Mouse (Mus musculus): ENCODE measurements around the gene Heatr9. TPM values are rescaled to one million over a fixed set of nuclear protein-coding genes. Genes with fewer than 3 reads are reported as not detected.

Heatr9 gene
- polyA plus RNA-seq (2012; rRNA removed) = not detected in 2 replicates

DNA sequence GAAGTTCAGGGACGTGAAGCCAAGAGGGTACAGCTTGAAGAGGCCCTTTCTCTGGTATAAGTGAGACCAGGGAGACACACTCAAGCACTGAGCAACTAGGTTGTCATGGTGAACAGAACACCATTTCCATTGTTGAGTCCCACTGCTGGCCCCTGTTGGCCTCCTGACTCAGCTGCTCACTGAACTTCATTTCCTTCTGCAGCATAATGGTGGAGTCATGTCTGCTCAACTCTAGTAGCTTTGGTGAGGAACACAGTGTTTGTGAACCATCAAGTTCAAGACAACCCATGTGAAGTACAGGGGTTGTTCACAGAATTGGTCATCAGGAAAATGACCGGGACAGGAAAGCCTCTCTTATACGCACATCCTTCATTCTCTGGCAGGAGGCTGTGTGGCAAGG, at the start of gene Heatr9:
Gene Heatr9, minus strand, starts transcription at position 101 of the 400 bp plus-strand sequence.

DNA sequence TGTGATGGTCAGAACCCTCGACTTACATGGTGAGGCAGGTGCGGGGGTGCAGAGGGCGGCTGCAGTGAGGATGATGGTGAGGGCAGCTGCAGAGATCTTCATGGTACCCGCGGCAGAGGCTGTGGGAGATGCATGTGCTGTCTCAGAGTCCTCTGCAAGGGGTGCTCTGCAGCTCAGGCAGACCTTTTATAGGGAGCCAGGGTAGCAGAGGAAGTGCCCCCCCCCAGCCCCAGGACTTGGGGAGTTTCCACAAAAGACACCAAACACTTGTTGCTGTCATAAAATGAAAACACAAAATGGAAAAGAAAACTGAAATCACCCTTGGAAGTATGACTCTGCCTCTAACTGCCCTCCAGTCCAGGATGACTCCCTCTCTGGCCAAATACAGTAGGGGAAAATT, 8.4 kb upstream of the Heatr9 start, which contains the start of gene Ccl5:
Gene Ccl5, minus strand, starts transcription at position 159 of the 400 bp plus-strand sequence.

DNA sequence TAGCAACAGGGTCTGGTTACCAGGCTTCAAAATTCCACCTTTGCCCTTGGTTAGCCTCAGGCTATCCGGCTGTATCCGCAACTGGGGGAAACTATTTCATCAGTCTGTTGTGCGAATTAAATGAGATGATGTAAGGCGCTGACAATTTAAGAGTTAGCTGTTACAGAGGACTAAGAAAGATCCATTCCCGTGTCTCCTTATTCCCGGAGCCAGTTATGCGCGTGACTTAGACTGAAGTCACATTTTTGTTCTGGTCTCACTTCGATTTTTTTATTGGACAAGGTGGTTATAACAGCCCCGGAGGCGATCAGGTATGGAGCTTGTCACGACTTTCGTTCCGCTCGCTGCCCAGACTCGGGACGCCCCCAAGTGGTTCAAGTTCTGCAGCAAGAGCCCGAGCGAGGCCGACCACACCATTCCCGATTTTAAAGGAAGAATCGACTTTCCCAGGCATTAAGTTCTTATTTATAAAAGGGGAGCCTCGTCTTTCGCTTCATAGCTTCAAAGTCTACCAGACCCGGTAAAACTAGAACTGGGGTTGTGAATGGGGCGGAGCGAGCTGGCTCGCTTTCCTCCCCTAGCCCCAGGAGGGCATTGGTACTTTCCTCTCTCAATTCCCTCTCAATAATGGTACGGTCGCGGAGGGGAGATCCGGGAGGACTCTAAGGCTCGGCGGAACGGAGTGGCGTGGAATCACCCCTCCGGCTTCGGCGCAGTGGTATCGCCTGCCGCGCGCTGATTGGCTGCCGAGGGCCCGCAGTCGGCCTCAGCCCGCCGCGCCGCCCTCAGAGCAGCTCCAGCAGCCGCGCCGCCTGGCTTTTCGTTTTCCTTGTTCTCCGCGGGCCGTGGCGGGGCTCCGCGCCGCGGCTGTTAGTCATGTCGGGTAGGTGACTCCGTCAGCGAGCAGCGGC, 49.4 kb downstream of the Heatr9 start, which contains the start of gene Taf15:
Gene Taf15, plus strand, starts transcription at position 763 of the 911 bp plus-strand sequence.

DNA sequence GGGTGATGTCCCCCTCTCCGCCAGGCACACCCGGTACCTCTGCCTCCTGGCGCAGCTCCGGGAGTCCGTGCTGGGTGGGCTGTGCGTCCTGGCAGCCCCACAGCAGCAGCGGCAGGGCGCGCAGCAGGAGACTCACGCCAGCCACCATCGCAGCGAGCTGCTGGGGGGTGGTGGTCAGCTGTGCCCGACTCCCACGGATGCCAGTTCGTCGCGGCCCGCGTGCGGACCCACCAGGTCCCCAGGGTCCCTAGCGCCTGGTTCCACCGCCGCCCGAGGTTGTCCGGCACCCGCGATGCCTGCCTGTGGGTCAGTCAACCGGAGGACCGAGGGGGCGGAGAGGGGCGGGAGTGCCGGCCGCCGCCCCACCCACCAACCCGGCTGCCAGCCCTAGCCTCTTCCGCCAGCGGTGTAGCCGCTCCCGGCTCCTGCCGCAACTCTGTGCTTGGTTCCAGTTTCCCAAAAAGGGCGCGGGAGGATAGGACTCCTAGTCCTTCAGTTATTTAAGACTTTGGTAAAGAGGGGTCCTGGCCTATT, 59.2 kb downstream of the Heatr9 start, which contains the start of gene Mmp28:
Gene Mmp28, minus strand, starts transcription at position 361 of the 534 bp plus-strand sequence.

Other genes starting within 250 kb of the Heatr9 start
- gene Slfn14, start 235.4 kb downstream of the Heatr9 start, polyA plus RNA-seq (2012; rRNA removed) = not detected in 2 replicates
- 25.1 and 28.0 TPM in 2 replicates for gene Ap2b1, start 223.2 kb downstream of the Heatr9 start, polyA plus RNA-seq (2012; rRNA removed)
- gene Pex12, start 219.6 kb downstream of the Heatr9 start, polyA plus RNA-seq (2012; rRNA removed) = 7.2 and 7.7 TPM in 2 replicates
- 1.7 and 2.9 TPM in 2 replicates for gene Rasl10b, start 113.0 kb downstream of the Heatr9 start, polyA plus RNA-seq (2012; rRNA removed)
- gene Gas2l2, start 92.7 kb downstream of the Heatr9 start, polyA plus RNA-seq (2012; rRNA removed) = 0.43 and 0.51 TPM in 2 replicates
- gene 1700020L24Rik, start 84.5 kb downstream of the Heatr9 start, polyA plus RNA-seq (2012; rRNA removed) = 0.91 and 1.0 TPM in 2 replicates
- 14.5 and 17.0 TPM in 2 replicates for gene Mmp28, start 59.1 kb downstream of the Heatr9 start, polyA plus RNA-seq (2012; rRNA removed)
- 4.0 and 4.8 TPM in 2 replicates for gene Taf15, start 49.1 kb downstream of the Heatr9 start, polyA plus RNA-seq (2012; rRNA removed)
- 24.9 and 44.7 TPM in 2 replicates for gene Ccl5, start 8.3 kb upstream of the Heatr9 start, polyA plus RNA-seq (2012; rRNA removed)
- 1.7 and 2.1 TPM in 2 replicates for gene Ccl9, start 56.5 kb upstream of the Heatr9 start, polyA plus RNA-seq (2012; rRNA removed)
- gene Ccl6, start 70.9 kb upstream of the Heatr9 start, polyA plus RNA-seq (2012; rRNA removed) = 142 and 153 TPM in 2 replicates
- not detected in 2 replicates for gene Rpl9-ps1, start 123.4 kb upstream of the Heatr9 start, polyA plus RNA-seq (2012; rRNA removed)
- gene Ccl3, start 127.2 kb upstream of the Heatr9 start, polyA plus RNA-seq (2012; rRNA removed) = 0.38 and 1.1 TPM in 2 replicates
- 0.46 and 0.47 TPM in 2 replicates for gene Ccl4, start 140.4 kb upstream of the Heatr9 start, polyA plus RNA-seq (2012; rRNA removed)
- gene Wfdc17, start 181.8 kb upstream of the Heatr9 start, polyA plus RNA-seq (2012; rRNA removed) = 1.3 and 3.5 TPM in 2 replicates
- 5.9 and 16.4 TPM in 2 replicates for gene Wfdc18, start 186.8 kb upstream of the Heatr9 start, polyA plus RNA-seq (2012; rRNA removed)
- gene Wfdc21, start 224.8 kb upstream of the Heatr9 start, polyA plus RNA-seq (2012; rRNA removed) = 1.1 and 1.6 TPM in 2 replicates
- 15.6 and 20.4 TPM in 2 replicates for gene Heatr6, start 231.5 kb upstream of the Heatr9 start, polyA plus RNA-seq (2012; rRNA removed)

Data from colon, adult 2 months (tissue).